Mouse (Mus musculus): ENCODE data around the gene Vwa3a.

Gene Vwa3a

DNA sequence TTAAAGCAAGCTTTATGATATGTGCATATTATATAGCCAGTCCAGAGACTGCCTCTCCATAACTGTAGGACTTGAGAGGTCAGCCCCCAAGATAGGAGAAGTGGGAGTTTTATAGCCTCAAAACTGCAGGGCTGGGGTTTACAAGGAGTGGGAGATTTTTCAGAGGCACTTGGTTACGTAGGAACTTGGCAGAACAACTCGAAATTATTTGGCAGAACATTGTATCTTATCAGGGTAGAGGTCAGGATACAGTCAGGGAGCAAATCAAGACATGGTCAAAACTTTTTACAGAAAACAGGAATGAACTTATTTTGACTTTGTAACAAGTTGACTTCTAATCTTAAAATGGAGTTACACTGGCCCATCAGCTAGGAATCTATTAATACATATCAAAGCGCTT lies 6.9 kb downstream of the Vwa3a start:
- in situ Hi-C loops (cut with MboI, MseI) = no loop called here

DNA sequence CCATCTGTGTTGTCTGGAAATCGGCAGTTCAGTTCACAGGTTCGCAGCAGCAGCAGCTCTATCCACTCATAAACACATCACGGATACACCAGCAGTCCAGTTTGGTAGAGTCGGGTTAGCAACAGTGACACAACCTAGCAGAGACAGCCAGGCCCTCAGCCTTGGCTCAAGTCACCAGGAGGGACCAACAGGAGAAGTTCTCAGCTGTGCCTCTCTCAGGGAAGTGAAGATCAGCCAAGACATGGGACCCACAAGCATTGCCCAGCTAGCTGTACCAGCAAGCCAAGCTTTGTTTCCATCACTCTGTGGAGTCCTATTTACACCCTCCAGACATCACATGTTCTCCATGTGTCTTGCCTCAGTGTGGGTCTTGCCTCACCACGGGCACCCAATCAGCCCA lies 7.7 kb downstream of the Vwa3a start:
- in situ Hi-C loops (cut with MboI, MseI) = no loop called here

DNA sequence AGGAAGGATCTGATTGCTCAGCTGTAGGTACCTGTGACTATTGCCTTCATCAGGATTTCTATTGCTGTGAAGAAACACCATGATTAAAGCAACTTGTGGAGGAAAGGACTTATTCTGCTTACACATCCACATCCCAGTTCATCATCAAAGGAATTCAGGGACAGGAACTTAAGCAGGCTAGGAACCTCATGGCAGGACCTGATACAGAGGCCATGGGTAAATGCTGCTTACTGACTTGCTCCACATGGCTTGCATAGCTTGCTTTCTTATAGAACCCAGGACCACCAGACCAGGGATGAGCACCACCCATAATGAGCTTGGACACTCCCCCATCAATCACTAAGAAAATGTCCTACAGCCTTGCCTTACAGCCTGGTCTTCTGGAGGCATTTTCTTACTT lies 9.4 kb downstream of the Vwa3a start:
- in situ Hi-C loops (cut with MboI, MseI) = no loop called here

DNA sequence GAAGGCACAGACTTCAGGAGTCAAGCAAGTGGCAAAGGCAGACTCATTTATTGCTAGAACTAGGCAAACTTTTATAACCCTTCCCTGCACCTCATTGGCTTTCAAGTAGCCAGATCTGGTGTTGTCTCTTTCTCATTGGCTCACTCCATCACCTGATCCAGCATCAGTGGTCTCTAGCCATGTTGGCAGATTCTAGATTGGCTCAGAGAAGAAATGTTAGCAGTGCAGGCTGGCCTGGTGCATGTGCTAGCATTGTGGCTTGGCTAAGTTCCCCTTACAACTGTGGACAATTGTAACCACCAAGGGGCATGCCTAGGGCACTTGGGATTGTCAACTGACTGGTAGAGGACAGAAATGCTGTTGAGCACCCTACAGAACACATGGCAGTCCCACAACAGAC lies 12.2 kb downstream of the Vwa3a start:
- in situ Hi-C loops (cut with MboI, MseI) = no loop called here

DNA sequence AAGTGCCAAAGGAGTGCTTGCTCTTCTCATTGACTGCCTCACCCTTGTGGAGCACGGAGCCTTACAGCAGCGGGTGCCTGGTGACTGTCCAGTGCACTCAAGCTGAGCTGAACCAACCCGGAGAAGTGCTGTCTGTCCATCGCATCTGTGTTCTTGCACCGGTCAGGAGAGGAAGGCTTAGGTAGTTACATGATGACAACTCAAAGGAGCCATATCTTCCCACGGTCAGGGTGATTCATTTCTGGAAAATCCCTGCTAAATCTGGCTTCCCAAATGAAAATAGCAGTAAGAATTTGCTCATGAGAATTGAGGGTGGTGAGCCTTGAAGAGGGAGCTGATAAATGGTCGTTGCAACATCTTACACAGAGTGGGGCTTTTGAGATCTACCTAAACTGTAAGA lies 12.8 kb downstream of the Vwa3a start:
- in situ Hi-C loops (cut with MboI, MseI) = no loop called here

DNA sequence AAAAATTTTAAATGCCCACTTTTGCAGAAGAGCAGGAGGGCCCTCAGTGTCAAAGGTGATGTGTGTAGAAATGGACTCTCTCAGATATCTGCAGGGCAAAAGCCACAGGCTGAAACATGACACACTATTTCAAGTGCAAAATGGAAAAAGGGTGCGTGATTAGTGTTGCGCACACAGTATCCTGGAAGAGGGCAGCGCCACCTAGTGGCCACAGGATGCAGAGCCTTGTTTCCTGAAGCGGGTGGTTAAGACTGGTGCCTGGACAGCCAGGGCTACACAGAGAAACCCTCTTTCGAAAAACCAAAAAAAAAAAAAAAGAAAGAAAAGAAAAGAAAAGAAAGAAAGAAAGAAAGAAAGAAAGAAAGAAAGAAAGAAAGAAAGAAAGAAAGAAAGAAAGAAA lies 15.6 kb downstream of the Vwa3a start:
- in situ Hi-C loops (cut with MboI, MseI) = loop anchor here (5.0 kb wide), 1 partner anchor 82 kb away; the partner anchor contains the start of gene Pdzd9

DNA sequence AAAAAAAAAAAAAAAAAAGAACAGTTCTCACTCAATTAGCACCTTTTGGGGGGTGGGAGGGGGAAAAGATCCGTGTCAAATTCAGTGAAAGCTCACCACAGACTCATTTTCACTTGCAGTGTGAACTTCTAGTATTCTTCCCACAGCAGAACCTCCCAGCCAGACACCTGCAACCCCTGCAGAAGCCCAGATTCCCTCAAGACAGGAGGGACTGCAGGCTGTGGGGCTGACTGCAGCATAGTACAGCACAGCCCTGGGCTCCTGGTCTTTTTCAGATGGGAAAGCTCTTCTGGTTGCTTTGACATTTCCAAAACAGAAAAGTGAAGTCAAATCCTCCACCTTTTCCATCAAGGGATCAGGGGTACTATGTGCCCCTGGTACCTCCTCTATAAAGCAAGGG lies 28.3 kb downstream of the Vwa3a start:
- in situ Hi-C loops (cut with MboI, MseI) = no loop called here

DNA sequence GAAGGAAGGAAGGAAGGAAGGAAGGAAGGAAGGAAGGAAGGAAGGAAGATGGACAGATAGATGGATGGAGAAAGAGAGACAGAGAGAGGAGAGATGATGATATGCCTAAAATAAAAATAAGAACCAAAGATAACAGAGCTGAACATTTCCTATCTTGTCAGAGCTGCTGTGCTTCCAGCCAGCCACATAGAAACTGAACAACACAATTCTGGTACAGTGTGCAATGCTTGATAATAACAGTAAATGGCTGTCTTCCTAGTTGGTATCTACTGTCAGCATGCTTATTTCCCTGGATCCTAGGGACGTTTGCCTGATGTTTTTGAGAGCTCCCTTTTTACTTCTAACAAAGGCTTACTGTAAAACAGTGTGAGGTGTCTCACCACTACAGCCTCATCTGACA lies 32.3 kb downstream of the Vwa3a start:
- in situ Hi-C loops (cut with MboI, MseI) = no loop called here

DNA sequence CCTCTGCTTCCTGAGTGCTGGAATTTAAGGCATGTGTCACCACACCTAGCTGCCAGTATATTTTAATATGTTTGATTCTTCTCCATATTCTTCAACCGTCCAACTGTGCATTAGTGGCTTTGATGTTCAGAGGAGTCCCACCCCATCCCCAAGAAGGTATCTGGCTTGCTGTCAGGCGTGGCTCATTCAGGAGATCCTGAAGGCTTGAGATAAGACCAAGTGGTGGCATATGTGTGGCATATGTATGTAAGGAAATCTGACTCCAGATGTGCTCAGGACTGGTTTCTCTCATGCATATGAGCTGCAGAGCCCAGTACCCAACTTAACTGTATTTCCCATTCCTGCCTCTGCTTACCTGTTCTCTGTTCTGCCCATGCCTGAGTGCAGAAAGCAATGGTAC lies 38.9 kb downstream of the Vwa3a start:
- in situ Hi-C loops (cut with MboI, MseI) = no loop called here

DNA sequence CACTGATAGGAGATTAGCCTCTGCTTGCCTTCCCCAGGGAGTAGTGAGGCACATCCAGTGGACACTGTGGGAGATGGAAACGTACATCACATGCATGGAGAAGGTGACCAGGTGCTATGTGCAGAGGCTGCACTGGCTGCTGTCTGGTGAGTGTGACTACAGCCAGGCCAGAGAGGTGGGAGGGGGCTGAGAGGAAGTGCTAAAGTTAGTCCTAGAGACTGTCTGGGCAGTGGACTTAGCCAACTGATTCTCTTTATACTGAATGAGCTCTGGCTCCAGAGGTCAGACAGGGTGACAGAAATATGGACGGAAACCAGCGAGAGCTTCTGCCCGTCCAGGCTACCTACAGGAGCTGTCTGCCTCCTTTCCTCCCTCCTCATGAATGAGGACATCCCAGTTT lies 56.4 kb downstream of the Vwa3a start:
- in situ Hi-C loops (cut with MboI, MseI) = no loop called here

DNA sequence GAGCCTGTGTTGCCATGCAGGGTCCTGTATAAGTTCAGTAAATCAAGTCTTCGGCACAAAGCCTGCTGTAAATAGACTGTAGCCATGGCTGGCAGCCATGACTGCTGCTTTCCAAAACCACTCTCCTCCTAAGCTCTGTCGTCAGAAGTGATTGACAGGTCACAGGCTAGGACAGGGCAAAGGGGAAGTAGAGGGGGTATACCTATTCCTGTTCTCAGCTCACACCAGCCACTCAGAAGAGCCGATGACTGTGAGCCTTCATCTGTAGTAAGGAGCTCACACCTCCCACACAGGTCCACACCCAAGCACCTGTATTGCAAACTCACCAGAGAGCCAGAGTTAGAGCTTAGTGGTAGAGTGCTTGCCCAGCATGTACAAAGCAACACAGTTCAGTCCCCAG lies 57.3 kb downstream of the Vwa3a start:
- in situ Hi-C loops (cut with MboI, MseI) = no loop called here

DNA sequence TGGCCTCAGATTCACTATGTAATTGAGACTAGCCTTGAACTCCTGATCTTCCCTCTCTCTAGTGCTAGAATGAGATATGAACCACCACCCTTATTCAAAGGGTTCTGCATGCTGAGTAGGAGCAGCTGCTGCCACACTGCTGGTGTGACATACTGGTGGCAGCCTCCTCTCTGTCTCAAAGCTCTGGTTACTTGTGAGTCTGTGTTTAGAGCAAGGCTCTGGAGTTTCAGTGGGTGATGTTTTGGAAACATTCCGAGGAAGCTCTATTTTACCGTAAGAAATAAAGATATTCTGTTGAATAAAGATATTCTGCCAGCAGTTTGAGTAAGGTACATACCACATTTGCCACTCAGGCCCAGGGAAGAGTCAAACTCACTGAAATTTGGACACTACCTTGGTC lies 64.2 kb downstream of the Vwa3a start:
- in situ Hi-C loops (cut with MboI, MseI) = no loop called here

DNA sequence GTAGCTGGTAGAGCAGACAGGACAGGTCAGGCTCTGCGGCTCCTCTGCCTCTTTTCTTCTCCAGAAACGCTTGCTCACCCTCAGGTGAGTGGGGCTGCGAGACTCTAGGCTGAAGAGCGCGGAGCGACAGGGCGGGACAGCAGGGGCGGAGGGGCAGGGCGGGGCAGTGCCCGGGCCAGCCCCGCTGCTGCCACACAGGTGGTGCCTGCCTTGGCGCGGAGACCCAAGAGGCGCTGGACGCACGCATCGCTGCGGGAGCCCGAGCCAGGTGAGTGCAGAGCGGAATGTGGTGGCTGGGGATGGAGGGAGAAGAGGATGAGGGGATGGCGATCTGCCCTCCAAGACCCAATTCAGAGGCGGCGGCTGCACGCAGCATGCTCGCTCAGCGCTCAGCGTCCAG lies 70.6 kb downstream of the Vwa3a start:
- in situ Hi-C loops (cut with MboI, MseI) = no loop called here

DNA sequence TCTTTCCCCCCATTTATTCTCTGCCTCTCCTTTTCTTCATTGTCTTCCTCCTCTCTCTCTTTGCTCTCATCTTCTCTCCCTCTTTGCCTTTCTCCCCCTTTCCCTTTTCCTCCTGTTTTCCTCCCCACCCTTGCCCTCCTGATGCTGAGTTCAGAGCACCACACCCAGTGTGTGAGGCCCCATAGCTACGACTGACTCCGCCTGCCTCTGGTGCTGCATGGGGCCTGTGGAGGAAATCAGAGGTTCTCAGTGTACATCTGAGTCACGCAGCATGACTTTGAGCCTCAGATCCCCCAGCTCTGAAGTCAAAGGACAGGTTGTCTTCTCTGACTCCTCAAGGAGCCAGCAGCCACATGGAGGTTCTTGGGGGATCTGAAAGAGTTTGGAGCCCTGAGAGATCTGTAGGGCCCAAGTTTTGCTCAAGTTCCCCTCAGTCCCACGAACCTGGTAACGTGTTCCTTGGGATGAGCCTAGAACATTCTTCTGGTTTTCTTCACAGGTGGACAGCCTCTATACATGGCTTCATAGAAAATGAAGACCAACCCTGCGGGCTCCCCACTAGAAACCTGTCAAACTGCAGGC lies 72.8 kb downstream of the Vwa3a start, which contains the start of gene Gm5737:
Gene Gm5737, plus strand, starts transcription at position 532 of the 582 bp plus-strand sequence.
- in situ Hi-C loops (cut with MboI, MseI) = no loop called here

DNA sequence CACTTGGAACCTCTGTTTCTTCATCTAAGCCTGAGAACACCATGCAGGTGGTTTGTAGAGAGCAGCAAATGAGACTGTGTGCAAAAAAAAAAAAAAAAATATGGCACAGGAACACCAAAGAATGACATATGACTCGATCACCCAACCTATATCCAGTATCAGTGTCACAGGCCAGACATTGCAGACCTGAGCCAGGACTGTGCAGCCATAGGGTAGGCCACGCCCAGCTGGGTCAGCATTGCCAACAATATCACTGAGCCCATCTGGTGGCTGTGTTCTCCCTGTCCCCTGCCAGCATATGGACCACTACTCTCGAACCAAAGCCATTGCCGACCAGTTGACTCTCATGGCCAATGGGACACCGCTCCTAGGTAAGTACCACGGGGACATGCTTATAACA lies 78.4 kb downstream of the Vwa3a start:
- in situ Hi-C loops (cut with MboI, MseI) = no loop called here

DNA sequence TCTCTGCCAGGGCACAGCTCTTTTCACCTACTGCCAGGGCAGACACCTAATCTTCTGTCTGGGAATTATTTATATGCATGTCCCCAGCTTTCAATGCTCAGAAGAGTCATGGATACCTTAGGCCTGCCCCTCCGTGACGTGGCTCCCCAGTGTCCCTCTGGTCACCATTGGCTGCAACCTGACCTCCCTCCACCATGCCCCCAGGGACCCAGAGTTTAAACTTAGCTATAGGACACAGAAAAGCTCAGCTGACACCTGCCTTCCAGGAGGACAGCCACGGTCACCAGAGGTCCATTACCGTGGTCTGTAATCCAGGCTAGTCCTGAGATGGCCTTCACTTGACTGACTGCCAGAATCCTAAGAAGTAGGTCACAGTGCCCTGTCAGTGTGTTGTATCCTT lies 80.3 kb downstream of the Vwa3a start:
- in situ Hi-C loops (cut with MboI, MseI) = no loop called here

DNA sequence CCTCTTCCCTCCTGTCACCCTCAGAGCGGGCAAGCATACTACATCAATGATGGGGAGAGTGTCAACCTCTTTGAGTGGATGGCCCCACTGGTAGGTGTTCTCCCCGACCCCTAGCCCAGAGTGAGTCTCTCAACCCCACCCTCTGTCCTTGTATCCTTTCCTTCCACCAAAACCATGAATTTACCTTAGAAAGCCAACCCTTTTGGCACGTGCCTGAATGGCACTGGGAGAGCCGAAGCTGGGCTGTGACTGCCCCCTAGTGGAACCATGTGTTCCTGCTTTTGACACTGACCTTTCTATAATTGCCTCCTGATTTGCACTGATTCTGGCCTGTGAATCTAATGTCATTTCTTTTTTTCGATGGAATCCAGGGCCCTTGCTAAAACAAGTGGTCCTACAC lies 84.1 kb downstream of the Vwa3a start:
- in situ Hi-C loops (cut with MboI, MseI) = loop anchor here (5.0 to 10.0 kb wide), 2 partner anchors 151 to 188 kb away; partner anchors contain the start of genes Pdzd9 and Uqcrc2

DNA sequence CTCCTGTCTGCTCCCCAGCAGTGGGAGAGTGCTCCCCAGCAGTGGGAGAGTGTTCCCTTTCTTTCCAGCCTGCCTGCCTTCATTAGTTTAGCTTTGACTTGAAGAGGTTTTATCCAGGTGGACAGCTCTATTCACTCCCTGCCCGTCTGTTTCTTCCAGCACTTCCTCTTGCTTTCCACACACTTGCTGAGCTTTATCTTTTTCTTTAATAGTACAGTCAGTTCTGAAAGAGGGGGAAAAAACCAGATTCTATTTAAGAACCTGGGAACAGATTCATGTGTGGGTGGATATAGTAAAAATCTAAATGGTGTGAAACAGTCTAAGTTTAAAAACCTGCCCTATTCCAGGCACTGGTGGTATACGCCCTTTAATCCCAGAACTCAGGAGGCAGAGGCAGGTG lies 86.0 kb downstream of the Vwa3a start:
- in situ Hi-C loops (cut with MboI, MseI) = loop anchor here (10.0 kb wide), 1 partner anchor 190 kb away; the partner anchor contains the start of gene Uqcrc2

DNA sequence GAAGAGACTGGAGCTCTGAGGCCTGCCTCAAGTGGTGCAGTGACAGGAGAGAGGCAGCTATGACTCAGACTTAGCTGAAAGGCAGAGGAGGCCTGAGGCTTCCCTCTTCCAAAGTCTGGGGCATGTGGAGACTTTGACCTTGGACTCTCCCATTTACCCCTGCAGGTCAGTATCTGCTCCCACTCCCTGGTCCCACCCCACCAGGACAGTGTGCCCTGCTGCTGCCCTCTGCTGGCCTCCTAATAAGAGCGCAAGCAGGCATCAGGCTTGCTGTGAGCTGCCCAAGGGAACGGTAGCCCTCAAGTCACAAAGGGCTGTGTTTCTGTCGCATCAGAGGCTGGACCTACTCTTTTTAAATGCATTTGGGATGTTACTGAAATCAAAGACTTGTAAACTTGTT lies 87.3 kb downstream of the Vwa3a start:
- in situ Hi-C loops (cut with MboI, MseI) = loop anchor here (10.0 kb wide), 1 partner anchor 192 kb away; the partner anchor contains the start of gene Uqcrc2

DNA sequence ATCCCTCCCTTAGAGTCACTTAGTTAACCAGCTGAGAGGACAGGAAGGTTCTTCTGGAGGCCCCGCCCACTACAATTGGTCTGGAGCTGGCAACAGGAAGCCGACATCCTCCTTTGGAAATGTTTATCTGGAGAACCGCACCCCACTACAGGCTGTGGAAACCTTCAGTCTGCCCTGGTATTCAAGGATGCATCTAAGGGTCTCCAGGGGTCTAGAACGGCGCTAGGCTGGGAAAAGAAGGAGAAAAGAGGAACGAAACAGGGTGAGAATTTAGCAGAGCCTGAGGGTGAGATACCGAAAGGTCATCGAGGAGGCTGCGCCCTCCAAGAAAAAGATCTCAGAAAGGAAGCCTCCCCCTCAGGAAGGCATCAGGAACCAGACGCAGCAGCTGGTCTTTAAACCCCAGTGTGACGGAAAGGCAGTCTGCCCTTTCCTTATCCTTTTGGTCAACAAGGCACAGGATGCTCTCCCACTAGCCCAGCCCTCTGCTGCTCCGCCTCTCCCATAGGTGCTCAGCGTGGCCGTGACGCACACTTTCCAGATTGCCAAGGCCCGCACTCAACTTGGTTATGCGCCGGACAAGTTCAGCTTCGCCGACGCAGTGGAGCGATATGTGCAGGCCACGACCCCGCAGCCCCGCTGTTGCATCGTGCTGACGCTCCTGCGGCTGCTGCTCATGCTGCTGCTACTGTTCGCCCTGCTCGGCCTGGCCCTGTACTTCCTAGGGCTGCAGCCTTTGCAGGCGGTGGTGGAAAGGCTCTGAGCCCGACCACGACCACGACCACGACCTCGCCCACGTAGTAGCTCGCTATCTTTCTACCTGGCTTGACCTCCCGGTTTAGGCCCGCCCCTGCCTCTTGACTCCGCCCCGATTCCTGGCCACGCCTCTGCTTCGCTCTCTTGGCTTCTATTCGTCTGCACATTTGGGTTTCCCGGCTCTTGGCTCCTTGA lies 91.6 kb downstream of the Vwa3a start:
- in situ Hi-C loops (cut with MboI, MseI) = no loop called here

DNA sequence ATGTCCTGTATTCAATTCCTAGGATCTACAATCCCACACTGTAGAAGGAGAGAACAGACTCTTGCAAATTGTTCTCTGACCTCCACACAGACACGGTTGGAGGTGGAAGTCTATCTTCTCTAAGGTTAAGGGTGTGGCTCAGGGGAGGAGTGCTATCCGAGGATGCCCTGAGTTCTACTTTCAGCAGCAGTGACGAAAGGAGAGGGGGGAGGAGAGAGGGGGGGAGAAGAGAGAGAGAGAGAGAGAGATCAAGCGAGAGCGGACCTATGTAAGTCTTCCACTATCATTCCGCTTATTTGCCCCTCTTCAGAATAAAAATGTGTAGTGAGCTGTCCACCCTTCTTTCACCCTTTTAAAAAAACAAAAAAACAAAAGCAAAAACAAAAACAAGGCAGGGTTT lies 95.3 kb downstream of the Vwa3a start:
- in situ Hi-C loops (cut with MboI, MseI) = no loop called here

DNA sequence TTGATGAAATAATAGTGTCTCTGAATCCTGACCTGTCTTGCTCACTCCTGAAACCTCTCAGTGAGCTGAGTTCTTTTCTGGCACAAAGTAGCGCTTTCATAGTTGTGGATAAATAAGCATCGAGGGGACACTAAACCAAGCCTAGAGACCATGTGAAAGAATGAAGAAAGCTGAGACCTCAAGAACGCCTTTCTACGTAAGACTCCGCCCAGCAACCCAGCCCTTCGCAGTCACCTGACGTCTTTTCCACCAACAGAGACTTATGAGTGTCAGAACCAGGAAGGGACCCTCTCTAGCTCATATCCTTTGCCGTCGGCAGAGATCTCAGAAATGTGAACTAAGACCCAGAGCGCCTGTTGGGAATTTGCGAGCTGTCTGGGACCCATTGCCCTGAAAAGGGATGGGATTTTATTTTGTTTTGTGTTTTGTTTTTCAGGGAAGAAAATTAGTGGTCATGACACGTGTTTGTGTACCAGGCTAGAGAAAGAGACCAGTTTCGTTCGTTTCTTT lies 95.8 kb downstream of the Vwa3a start:
- in situ Hi-C loops (cut with MboI, MseI) = loop anchor here (5.0 kb wide), 1 partner anchor 87 kb away; no protein-coding TSS in a partner anchor
